Mouse (Mus musculus) liver, embryonic 16.5 days (tissue): ENCODE data around the gene Fggy. TPM values are rescaled to one million over a fixed set of nuclear protein-coding genes. Genes with fewer than 3 reads are reported as not detected.

Experiments used
- ATAC-seq: fragments of 200-750 bp; cut with Nextera tagmentation; 2 replicates; pipeline ENCODE4 v1.8.0; 2017; ENCODE audit warnings: low read depth, mild to moderate bottlenecking, moderate number of reproducible peaks, moderate library complexity
- H3K27ac ChIP-seq: fragments of 300-500 bp; sonication (generic); 2 replicates; pipeline ENCODE4 v1.5.1; 2014; ENCODE audit warnings: mild to moderate bottlenecking, low read length
- H3K27me3 ChIP-seq: fragments of 300-500 bp; sonication (generic); 2 replicates; pipeline ENCODE4 v1.6.1; 2014; ENCODE audit warnings: low read depth, low read length, mixed read lengths; ENCODE audit not compliant: control insufficient read depth, insufficient read depth
- H3K36me3 ChIP-seq: fragments of 300-500 bp; sonication (generic); 2 replicates; pipeline ENCODE4 v1.6.1; 2014; ENCODE audit warnings: mild to moderate bottlenecking; ENCODE audit not compliant: control insufficient read depth, insufficient read depth
- H3K4me1 ChIP-seq: fragments of 300-500 bp; sonication (generic); 2 replicates; pipeline ENCODE4 v1.6.1; 2014; ENCODE audit warnings: low read depth, low read length, mixed read lengths; ENCODE audit not compliant: control insufficient read depth
- H3K4me2 ChIP-seq: fragments of 300-500 bp; sonication (generic); 2 replicates; pipeline ENCODE4 v1.6.1; 2014; ENCODE audit warnings: low read depth, low read length, mixed read lengths
- H3K4me3 ChIP-seq: fragments of 300-500 bp; sonication (generic); 2 replicates; pipeline ENCODE4 v1.5.1; 2014; ENCODE audit warnings: low read depth, mild to moderate bottlenecking, low read length
- H3K9ac ChIP-seq: fragments of 300-500 bp; sonication (generic); 2 replicates; pipeline ENCODE4 v1.6.1; 2014; ENCODE audit warnings: low read depth, low read length
- H3K9me3 ChIP-seq: fragments of 300-500 bp; sonication (generic); replicated peaks from 2 replicates; pipeline ENCODE4 v1.6.1; 2016; ENCODE audit warnings: low read length; ENCODE audit not compliant: control insufficient read depth
- WGBS: fragments of 180-500 bp; shearing (Covaris S2); extraction: QIAGEN DNeasy Blood & Tissue Kit; methylation state at CpG from one replicate; pipeline ENCODE4 v1.1.7; 2014; ENCODE audit not compliant: insufficient replicate concordance; 5-methylcytosine and 5-hydroxymethylcytosine counted together
- polyA plus RNA-seq: library from polyadenylated mRNA; unstranded; fragments of >200 nt; fragmentation: Nextera tagmentation; extraction: Ambion mirVana; gene quantifications from 2 replicates; pipeline ENCODE4 v1.2.1, GENCODE M21; 2015

The Fggy gene
- polyA plus RNA-seq, 1 experiment from 2014 or later, result 45.3 TPM

- no peak for ATAC-seq
- WGBS, result 56% methylated on average over 8 of the region's 8 CpGs
- Histone ChIP-seq H3K36me3 (no peaks in the 10 kb centered on the region), H3K9me3 (no peaks in the 10 kb centered on the region), H3K27me3 (no peaks in the 10 kb centered on the region), H3K4me2 (no peak overlapping the region), H3K4me1 (no peaks in the 10 kb centered on the region), H3K4me3 (no peak overlapping the region), H3K27ac (no peak overlapping the region), H3K9ac (no peak overlapping the region)
Observed at GRCm38 (mm10) chr4:95915628-95916579, 358.6 kb downstream of the Fggy start.

DNA sequence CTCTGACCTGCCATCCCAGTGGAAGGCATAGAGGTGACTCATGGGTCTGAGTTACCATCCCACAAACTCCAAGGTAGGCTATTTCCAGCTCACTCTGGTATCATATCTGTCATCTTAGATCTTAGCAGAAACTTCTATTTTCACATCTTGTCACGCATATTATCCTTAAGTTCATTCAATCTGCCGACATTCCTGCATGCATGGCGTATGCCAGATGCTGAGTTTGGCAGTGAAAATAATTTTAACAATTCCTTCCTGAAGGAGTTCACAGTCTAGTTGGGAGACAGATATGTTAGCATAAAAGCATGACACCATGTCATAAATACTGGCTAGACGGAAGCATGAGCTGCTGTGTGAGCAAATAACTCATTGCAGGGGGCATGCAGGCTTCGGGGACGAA, 360.4 kb downstream of the Fggy start:
- WGBS, result 57% methylated on average over 6 of the region's 6 CpGs
- H3K36me3 ChIP-seq, result no peaks in the 10 kb centered on the region
- no peak overlapping the region for H3K9ac ChIP-seq
- no peak overlapping the region for H3K27ac ChIP-seq
- no peaks in the 10 kb centered on the region for H3K9me3 ChIP-seq
- H3K27me3 ChIP-seq, result no peaks in the 10 kb centered on the region
- H3K4me1 ChIP-seq, result no peaks in the 10 kb centered on the region
- no peak overlapping the region for H3K4me2 ChIP-seq
- H3K4me3 ChIP-seq, result no peak overlapping the region
- no peak for ATAC-seq

GRCm38 (mm10) chr4:95920448-95920847, 363.1 kb downstream of the Fggy start:
- WGBS, result 55% methylated on average over 4 of the region's 4 CpGs
- Histone ChIP-seq H3K4me1 (no peaks in the 10 kb centered on the region), H3K4me3 (no peak overlapping the region), H3K27me3 (no peaks in the 10 kb centered on the region), H3K9me3 (no peaks in the 10 kb centered on the region), H3K4me2 (no peak overlapping the region), H3K27ac (no peak overlapping the region), H3K36me3 (no peaks in the 10 kb centered on the region), H3K9ac (no peak overlapping the region)
- no peak for ATAC-seq

- H3K4me3 ChIP-seq, result no peak overlapping the region
- H3K9me3 ChIP-seq, result no peaks in the 10 kb centered on the region
- no peaks in the 10 kb centered on the region for H3K4me1 ChIP-seq
- no peak overlapping the region for H3K4me2 ChIP-seq
- no peak for ATAC-seq
- no peaks in the 10 kb centered on the region for H3K36me3 ChIP-seq
- H3K9ac ChIP-seq, result no peak overlapping the region
- H3K27me3 ChIP-seq, result no peaks in the 10 kb centered on the region
- no peak overlapping the region for H3K27ac ChIP-seq
- WGBS, result 9% methylated on average over 7 of the region's 7 CpGs
Observed at GRCm38 (mm10) chr4:95924210-95925184, 367.2 kb downstream of the Fggy start.

- H3K27me3 ChIP-seq, result no peaks in the 10 kb centered on the region
- no peak overlapping the region for H3K27ac ChIP-seq
- no peaks in the 10 kb centered on the region for H3K9me3 ChIP-seq
- no peaks in the 10 kb centered on the region for H3K4me1 ChIP-seq
- H3K36me3 ChIP-seq, result no peaks in the 10 kb centered on the region
- no peak overlapping the region for H3K4me3 ChIP-seq
- H3K4me2 ChIP-seq, result no peak overlapping the region
- 41% methylated on average over 1 of the region's 1 CpGs for WGBS
- no peak overlapping the region for H3K9ac ChIP-seq
- ATAC-seq, result no peak
Observed at GRCm38 (mm10) chr4:95928846-95929245, 371.5 kb downstream of the Fggy start.

DNA sequence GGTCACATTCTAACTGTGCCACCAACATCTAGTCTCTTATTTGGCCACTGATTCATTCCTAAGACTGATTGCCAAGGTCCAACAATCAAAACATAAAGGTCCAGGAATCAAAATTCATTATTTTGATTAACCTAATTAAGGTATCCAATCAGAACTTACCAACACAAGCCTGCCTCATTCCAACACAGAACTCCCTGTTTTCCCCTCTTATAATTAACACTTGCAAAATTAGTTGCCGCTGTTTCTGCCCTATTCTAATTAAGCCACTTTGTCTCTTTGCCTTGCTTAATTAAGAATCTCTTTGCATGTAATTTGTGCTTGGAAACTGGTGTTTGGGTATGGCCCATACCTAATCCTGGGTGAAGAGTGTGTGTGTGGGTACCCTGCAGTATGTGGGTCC, 372.6 kb downstream of the Fggy start:
- Histone ChIP-seq H3K36me3 (no peaks in the 10 kb centered on the region), H3K27me3 (no peaks in the 10 kb centered on the region)
- WGBS, result 66% methylated on average over 1 of the region's 1 CpGs

GRCm38 (mm10) chr4:95931331-95931730, 374.0 kb downstream of the Fggy start:
- no peak for ATAC-seq
- Histone ChIP-seq H3K9ac (no peak overlapping the region), H3K9me3 (no peaks in the 10 kb centered on the region), H3K4me1 (no peaks in the 10 kb centered on the region), H3K27ac (no peak overlapping the region), H3K4me3 (no peak overlapping the region), H3K36me3 (no peaks in the 10 kb centered on the region), H3K4me2 (no peak overlapping the region), H3K27me3 (no peaks in the 10 kb centered on the region)
- WGBS, result 31% methylated on average over 2 of the region's 2 CpGs

More for the DNA sequence above, 372.6 kb downstream of the Fggy start:
- Histone ChIP-seq H3K4me3 (no peak overlapping the region), H3K9ac (no peak overlapping the region), H3K9me3 (no peaks in the 10 kb centered on the region), H3K4me2 (no peak overlapping the region), H3K27ac (no peak overlapping the region), H3K4me1 (no peaks in the 10 kb centered on the region)
- ATAC-seq, result no peak

GRCm38 (mm10) chr4:95933801-95934356, 376.6 kb downstream of the Fggy start:
- Histone ChIP-seq H3K9me3 (no peaks in the 10 kb centered on the region), H3K4me3 (no peak overlapping the region), H3K4me1 (no peaks in the 10 kb centered on the region), H3K27me3 (no peaks in the 10 kb centered on the region), H3K36me3 (no peaks in the 10 kb centered on the region), H3K27ac (no peak overlapping the region), H3K9ac (no peak overlapping the region), H3K4me2 (no peak overlapping the region)
- ATAC-seq, result no peak
- WGBS, result 60% methylated on average over 9 of the region's 9 CpGs
